Mouse (Mus musculus): ENCODE data around the gene Slc4a1.

DNA sequence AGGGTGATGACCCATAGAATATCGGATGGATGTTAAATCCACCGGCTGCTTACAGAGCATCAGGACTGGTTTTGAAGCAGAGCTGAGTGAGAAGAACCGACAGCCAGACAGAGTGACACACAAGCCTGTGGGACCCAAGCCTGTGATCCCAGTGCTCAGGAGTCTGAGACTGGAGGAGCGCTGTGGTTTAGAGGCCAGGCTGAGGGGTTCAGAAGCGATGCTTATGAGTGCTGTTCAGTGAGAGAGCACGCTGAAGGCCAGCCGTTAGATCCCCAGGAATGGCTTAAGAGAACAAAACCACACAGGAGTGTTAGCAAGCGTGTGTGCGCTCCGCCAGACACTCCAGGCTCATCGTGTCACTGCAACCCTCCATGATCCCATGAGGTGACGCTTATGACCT is 23.3 kb downstream of the Slc4a1 start:
- TF ChIP-seq POLR2A (IDR thresholded peaks at IDR 0.05; ENCODE audit: low read depth, low read length) (no peak), CTCF (IDR thresholded peaks at IDR 0.05; ENCODE audit: borderline replicate concordance, insufficient read depth, low read length) (no peak)

Data from embryonic fibroblast, embryonic 13.5 days (primary cell).